Mouse (Mus musculus): ENCODE measurements around the gene Mpped1.
A peak's percentile ranks its signal among the peaks of the same experiment; 100 is the strongest.

Gene Mpped1

GRCm38 (mm10) chr15:83789046-83789445 is 9.8 kb downstream of the Mpped1 start:
- DNase-seq (ENCODE audit: low spot score), result no peak

DNA sequence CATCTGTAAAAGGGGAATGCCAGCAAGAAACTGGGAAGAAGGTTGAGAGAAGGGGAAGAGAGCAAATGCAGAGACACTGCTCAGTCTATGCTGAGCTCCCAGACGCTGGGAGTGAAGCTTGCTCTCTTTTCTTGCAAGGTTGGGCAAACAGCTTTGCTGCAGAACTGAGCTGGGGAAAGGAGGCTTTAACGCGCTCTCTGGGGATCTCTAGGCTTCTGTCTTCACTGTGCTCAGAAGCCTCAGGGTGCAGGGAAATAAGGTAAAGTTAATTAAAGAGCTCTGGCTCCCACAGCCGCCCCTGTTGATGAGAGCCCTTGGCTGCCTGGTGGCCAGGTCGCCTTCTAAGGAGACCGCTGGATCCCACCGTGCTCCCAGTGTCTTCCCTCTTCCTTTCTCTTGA is 17.7 kb downstream of the Mpped1 start:
- no peak for DNase-seq (ENCODE audit: low spot score)

DNA sequence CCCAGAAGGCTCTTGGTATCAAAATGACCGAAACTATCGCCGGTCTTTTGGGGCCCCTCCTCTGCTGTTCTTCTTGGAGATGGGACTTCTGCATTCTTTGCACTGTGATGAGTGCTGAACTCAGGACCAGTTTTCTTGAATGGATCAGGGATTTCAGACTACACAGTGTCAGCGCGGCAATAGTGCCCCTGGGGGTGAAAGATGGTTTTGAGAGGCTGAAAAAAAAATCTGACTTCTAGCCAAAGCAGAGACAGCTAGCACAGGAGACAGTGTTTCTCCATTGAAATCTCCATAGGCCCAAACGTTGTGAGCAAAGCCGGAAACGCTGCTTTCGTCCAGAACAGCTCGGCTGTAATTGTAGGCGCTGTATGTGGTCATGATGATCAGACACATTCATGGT is 19.7 kb downstream of the Mpped1 start:
- DNase-seq (ENCODE audit: low spot score), result no peak

DNA sequence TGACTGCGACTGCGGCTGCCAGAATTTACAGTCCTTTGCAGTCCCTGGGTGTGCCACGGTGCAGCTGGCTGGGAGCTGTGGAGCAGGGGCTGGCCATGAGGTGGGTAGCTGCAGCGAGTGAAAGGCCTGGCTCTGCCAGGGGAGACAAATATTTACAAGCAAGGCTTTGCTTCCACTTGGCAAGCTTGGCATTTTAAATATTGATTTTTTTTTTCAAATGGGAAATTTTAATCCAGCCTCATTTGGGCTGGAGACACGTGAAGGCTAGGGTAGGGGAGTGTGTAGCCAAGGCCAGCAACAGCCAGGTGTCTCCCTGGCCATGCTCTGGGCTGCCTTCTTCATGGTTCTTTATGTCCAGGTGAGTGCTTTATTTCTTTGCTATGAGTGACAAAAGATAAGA is 21.7 kb downstream of the Mpped1 start:
- no peak for DNase-seq (ENCODE audit: low spot score)

DNA sequence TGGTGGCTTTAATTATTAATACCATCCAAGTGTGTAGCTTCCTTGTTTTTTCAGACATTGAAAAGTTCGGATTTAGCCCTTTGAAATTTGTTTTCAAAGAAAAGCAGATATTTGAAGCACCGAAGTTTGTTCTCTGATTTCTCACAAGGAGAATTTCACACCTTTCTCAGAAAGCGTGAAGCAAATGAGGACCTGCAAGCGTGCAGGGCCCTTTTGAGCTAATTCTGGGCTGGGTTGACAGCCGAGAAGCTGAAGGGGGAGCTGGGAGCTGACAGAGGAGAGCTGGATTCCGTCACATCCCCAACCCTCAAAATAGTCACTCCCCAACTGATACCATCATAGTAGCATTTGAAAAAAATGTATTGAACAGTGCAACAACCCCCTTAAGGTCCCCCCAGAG is 34.8 kb downstream of the Mpped1 start:
- DNase-seq (ENCODE audit: low spot score), result no peak

DNA sequence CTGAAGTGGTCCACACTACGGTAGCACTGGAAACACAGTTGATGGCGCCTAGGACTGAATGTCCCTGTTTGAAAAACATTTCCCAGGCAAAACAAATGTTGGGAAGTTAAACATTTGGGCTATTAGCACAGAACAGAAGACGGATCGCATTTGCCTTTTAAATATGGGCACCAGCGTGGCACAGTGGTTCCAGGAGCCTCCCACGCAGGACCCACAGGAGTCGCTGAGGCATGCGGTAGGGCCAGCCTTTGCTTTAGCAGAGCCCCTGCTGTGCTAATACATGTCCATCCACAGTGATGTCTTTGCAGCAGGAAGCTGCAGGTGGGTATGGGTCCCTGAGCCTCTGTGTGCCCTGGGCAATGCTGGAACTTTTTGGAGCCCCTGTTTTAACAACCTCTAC is 48.7 kb downstream of the Mpped1 start:
- DNase-seq (ENCODE audit: low spot score), result no peak

DNA sequence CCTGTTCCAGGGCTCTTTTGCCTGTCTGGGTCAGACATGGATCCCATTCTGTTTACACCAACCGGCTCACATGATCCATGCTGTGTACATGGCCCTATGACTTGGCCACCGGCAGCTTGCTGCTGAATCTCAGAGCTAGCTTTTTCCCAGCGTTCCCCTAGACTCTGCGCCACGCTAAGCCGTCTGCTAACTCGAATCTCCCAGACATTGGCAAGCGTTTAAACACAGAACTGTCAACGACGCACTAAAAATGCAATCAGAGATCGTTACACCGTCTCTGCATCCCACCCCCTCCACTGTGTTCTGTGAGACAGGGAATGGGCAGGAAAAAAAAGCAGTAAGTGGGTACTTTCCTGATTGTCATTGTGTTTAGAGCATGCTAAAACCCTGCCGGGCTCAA is 50.0 kb downstream of the Mpped1 start:
- no peak for DNase-seq (ENCODE audit: low spot score)

DNA sequence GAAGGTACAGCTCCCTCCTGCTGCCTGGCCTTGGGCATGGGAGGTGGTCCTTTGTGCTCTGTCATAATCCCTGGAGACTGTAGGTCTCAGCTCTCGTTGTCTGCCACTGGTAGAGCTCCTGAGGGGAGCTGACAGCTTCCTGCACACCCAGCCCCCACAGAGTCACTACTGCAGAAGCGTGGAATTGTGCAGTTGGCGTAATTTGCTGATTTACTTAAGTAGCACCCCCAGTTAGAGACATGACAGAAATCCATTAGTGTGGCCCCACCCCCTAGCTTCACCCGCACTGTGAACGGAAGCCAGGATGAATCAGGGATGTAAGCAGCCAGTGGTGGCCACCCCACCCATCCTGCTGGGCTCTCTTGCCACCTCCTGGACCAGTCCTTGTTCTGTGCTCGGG is 53.0 kb downstream of the Mpped1 start:
- DNase-seq (ENCODE audit: low spot score), result no peak

DNA sequence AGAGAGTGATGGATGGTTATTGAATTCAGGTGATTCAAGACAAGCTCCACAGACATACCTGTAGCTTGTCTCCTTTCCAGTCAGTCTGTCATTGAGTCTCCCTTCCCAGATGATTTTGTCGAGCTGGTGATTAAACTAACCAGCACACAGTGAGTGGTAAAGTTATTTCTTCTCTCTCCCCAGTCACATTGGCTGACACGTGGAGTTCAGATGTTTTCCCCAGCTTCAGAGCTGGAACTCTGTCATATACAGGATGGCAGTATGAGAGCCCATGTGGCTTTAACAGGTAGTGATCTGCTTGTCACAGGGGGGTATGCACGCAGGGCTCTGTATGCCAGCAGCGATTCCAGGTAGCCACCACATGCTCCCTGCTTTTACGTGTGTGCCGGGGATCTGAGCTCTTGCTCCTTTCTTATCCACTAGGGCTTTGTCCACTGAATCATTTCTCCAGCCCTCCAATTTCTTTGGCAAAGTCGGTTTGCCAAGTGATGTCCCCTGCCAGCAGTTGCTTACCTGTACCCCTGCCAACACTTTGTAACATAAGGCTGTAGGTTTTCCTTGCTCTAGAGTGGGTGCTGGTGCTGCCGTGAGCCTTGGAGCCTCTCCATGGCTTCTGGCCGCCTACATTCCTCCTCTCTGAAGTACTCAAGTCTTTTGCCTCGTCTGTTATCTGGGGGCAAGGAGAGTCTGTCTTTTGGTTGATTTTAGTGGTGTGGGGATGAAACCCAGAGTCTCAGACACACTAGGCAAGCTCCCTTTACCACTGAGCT is 61.9 kb downstream of the Mpped1 start:
- DNase-seq (ENCODE audit: low spot score), result no peak

DNA sequence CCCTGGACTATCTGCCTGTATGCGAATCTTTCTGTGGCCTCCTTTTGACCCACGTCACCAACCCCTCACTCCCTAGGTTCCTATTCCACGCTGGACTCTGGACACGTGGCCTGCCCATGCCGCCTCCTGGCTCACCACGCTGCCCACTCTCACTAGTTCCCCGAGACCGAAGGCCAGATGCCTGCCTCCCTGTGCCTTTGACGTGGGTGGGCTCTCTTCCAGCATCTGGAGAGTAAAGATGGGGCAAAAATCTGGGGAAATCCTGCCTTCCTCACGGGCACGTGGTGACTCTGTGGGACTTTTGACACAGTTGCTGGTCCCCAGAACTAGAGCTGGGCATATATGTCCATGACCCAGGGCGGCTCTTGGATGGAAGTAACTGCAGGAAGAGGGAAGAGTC is 63.2 kb downstream of the Mpped1 start:
- no peak for DNase-seq (ENCODE audit: low spot score)

GRCm38 (mm10) chr15:83842915-83843789 is 63.9 kb downstream of the Mpped1 start:
- peak; percentile 35 for DNase-seq (ENCODE audit: low spot score)

- DNase-seq (ENCODE audit: low spot score), result peak; percentile 54
Observed at GRCm38 (mm10) chr15:83845734-83846133, 66.5 kb downstream of the Mpped1 start.

DNA sequence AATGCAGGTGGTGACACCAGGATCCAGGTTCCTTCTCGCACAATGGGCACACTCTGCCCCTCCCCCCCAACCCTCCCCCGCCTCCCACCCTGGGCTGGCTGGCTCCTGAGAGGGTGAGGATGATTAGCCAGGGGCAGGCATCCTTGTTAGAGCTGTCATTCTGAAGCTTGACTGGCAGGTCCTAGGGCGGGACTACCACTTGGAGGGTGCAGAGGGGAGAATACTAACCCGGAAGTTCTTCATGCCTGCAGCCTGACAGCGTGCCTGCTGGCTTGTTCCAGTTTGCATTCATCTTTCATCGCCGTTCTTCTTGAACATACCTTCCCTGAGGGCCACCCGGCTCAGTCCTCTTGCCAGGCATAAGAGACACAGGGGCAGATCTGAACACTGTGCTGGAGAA is 67.3 kb downstream of the Mpped1 start:
- DNase-seq (ENCODE audit: low spot score), result peak; percentile 47

DNA sequence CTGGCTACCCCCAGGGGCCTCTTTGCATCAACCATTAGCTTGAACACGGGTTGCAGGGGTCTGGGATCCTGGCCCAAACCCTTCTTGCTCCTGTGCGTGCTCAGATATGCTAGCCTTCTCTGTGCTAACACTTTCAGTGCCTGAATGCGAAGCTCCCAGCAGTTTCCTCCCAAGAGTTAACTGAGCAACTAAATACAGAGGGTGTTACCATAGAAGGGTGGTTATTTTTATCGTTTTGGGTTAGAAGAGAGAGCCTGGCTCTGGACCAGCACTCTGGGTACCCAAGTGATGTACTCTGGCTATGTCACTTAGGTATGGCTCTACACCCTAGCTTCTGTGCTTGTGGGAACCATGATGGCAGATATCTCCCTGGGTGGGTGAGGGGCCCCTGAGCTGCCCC is 68.2 kb downstream of the Mpped1 start:
- DNase-seq (ENCODE audit: low spot score), result no peak

DNA sequence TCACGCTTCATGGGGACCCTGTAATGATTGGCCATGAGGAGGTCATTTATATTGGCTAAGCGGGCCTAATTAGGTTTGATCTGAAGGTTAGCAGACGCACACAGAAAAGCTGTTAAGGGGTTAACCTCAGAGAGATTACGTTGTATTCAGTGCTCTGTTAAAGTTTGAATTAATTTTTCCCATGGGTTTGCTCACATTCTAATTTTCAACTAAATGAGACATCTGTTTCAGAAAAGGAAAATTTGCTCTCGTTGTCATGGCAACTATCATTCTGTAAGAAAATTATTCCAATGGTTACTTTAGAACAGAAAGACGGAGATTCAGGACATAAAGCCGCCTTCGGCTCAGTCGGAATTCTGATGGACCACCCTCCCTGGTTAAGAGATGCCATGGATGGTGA is 68.9 kb downstream of the Mpped1 start:
- DNase-seq (ENCODE audit: low spot score), result no peak

- no peak for DNase-seq (ENCODE audit: low spot score)
Observed at GRCm38 (mm10) chr15:83853400-83853811, 74.1 kb downstream of the Mpped1 start.

- DNase-seq (ENCODE audit: low spot score), result peak; percentile 84
Observed at GRCm38 (mm10) chr15:83857129-83857528, 77.9 kb downstream of the Mpped1 start.

GRCm38 (mm10) chr15:83865626-83866025 is 86.4 kb downstream of the Mpped1 start:
- no peak for DNase-seq (ENCODE audit: low spot score)

DNA sequence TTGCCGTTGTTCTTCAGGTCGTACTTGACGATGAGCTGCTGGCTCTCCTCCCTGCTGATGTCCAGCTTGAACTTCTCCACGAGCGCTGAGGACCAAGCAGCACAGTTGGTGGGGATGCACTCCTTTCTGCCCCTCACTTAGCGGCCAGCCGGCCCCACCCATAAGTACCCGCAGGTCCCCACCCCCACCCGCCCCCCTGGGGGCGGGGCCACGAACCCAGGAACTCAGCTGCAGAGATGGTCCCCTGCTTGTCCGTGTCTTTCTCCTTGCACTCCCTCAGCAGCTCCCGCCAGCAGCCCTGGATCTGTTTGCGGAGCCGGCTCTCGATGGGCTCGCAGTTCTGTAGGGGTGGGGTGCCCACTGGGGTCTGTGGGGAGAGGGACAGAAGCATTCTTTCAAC is 91.7 kb downstream of the Mpped1 start:
- peak; percentile 29 for DNase-seq (ENCODE audit: low spot score)

- DNase-seq (ENCODE audit: low spot score), result no peak
Observed at GRCm38 (mm10) chr15:83877155-83877866, 98.0 kb downstream of the Mpped1 start.

GRCm38 (mm10) chr15:83877898-83878297 is 98.6 kb downstream of the Mpped1 start:
- no peak for DNase-seq (ENCODE audit: low spot score)

DNA sequence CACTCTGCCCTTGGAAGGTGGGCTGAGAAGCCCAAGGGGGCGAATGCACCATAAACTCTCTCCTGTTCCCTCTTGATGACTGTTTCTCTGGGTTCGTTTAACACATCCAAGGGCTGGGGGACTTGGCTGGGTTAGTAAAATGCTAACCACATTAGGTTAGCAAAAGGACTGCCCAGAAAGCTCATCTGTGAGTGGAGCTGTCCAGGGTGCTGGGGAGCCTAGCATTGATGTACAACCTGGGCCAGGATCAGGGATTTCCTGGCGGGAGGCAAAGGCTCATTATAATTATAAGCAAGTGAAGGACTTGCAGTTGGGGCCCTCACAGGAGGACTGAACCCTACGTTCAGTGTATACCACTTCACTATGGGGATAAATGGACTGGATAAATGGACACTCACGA is 100.6 kb downstream of the Mpped1 start:
- DNase-seq (ENCODE audit: low spot score), result peak; percentile 64

- DNase-seq (ENCODE audit: low spot score), result no peak
Observed at GRCm38 (mm10) chr15:83883821-83884220, 104.6 kb downstream of the Mpped1 start.

Measured in retina, embryonic 14.5 days (tissue).